Mouse (Mus musculus): ENCODE measurements around the gene Kat5.

DNA sequence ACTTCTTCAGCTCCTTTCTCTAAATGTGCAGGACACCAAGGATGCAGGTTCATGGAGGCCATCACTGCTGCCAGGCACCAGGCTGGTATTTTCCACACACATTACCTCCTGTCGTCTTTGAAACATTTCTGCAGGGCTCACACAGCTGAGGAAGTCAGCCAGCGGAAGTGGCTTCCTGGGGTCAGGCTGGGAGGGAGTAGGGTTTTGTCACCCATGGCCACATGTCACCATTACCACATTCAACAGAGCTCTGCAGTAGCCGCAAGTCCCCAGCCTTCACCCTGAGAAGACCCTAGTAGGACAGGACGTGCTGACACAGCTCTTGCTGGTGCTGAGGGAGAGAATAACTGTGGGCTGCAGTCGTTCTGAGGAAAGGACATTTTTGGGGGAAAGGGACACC lies 38.2 kb downstream of the Kat5 start:
- TF ChIP-seq POLR2A (IDR thresholded peaks at IDR 0.05; ENCODE audit: borderline replicate concordance, extremely low read depth, insufficient read depth, insufficient read length, poor library complexity, severe bottlenecking) (no peak), CTCF (IDR thresholded peaks at IDR 0.05; ENCODE audit: borderline replicate concordance, extremely low read depth, insufficient read depth, insufficient read length) (no peak)

Measured in brain, embryonic 14.5 days (tissue).